Mouse (Mus musculus) adrenal gland, postnatal 10 days (tissue): ENCODE data around the gene Ccr7. TPM values are rescaled to one million over a fixed set of nuclear protein-coding genes. Genes with fewer than 3 reads are reported as not detected.

Source experiments
- DNase-seq: peaks from one replicate; pipeline ENCODE4 v3.0.0; 2021; ENCODE audit warnings: mixed read lengths
- total RNA-seq, 2 experiments: library from RNA; stranded (reverse); gene quantifications; 2 replicates each; pipeline ENCODE4 v1.2.3; 2021

The Ccr7 gene
- total RNA-seq, 2 experiments from 2014 or later: 3.6 to 3.7 TPM

GRCm38 (mm10) chr11:99115940-99116339 is 38.9 kb downstream of the Ccr7 start:
- no peak for DNase-seq

- no peak for DNase-seq
Measured at GRCm38 (mm10) chr11:99113111-99113510, 41.8 kb downstream of the Ccr7 start.

- no peak for DNase-seq
Measured at GRCm38 (mm10) chr11:99112700-99113099, 42.2 kb downstream of the Ccr7 start.

- no peak for DNase-seq
Measured at GRCm38 (mm10) chr11:99111631-99112030, 43.2 kb downstream of the Ccr7 start.

GRCm38 (mm10) chr11:99111155-99111554 is 43.7 kb downstream of the Ccr7 start:
- no peak for DNase-seq

- no peak for DNase-seq
Measured at GRCm38 (mm10) chr11:99110370-99111110, 44.3 kb downstream of the Ccr7 start.

- DNase-seq: no peak
Measured at GRCm38 (mm10) chr11:99108296-99108695, 46.6 kb downstream of the Ccr7 start.

GRCm38 (mm10) chr11:99105981-99106726 is 48.7 kb downstream of the Ccr7 start:
- no peak for DNase-seq

GRCm38 (mm10) chr11:99104609-99105410 is 50.1 kb downstream of the Ccr7 start:
- DNase-seq: no peak

GRCm38 (mm10) chr11:99102575-99103270 is 52.2 kb downstream of the Ccr7 start:
- peak; percentile 48 for DNase-seq

GRCm38 (mm10) chr11:99101693-99102092 is 53.2 kb downstream of the Ccr7 start:
- no peak for DNase-seq

- no peak for DNase-seq
Measured at GRCm38 (mm10) chr11:99100215-99100614, 54.7 kb downstream of the Ccr7 start.

- peak; percentile 65 for DNase-seq
Measured at GRCm38 (mm10) chr11:99099516-99099915, 55.4 kb downstream of the Ccr7 start.

GRCm38 (mm10) chr11:99098924-99099323 is 56.0 kb downstream of the Ccr7 start:
- DNase-seq: no peak

GRCm38 (mm10) chr11:99096996-99097774 is 57.7 kb downstream of the Ccr7 start:
- DNase-seq: no peak

- no peak for DNase-seq
Measured at GRCm38 (mm10) chr11:99096417-99096816, 58.5 kb downstream of the Ccr7 start.

GRCm38 (mm10) chr11:99095759-99096158 is 59.1 kb downstream of the Ccr7 start:
- no peak for DNase-seq

GRCm38 (mm10) chr11:99094911-99095676 is 59.8 kb downstream of the Ccr7 start:
- DNase-seq: no peak
